Mouse (Mus musculus): ENCODE measurements around the gene Cabcoco1.

DNA sequence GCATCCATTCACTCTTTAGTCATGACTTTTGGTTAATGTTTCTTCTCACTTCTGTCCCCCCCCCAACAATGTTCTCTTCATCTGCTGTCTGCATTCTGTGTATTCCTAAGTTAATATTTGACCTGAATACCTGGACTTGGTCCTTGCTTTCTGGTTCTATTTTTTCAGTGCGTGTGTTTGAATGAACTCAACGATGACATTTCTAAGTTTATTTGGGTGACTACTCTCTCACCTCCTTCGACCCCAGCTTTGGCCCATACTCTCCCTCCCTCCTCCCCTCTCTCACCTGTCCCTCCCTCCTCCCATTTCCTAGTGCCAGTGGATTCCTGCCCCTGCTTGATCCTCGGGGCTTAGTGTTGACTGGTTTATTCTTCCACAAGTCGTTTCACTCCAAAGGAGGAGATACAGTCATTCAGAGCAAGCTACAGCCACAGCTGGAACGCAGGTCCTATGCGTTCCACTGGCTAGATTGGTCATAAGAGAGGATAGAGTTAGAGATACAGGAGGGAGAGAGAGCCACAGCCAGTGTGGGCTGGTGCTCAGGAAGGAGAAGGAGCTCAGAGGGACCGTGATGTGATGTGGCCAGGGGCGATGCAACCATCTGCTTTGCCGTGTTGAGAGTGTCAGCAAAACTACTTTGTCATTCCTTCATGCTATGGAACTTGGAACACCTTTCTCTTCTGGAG lies 12.2 kb downstream of the Cabcoco1 start:
- TF ChIP-seq CTCF (IDR thresholded peaks at IDR 0.05; ENCODE audit: low read depth) (no peak), EP300 (optimal IDR thresholded peaks at IDR 0.05) (no peak)

All from stomach, postnatal 0 days (tissue).